Mouse (Mus musculus) erythroblast, embryonic 14.5 days (primary cell): ENCODE measurements around the gene Bcat2.

Source experiments
- GATA1 ChIP-seq: IDR thresholded peaks from 2 replicates; pipeline ENCODE4 v1.6.1; 2012; ENCODE audit warnings: low read length, inconsistent platforms, mixed read lengths
- TAL1 ChIP-seq: IDR thresholded peaks from 3 replicates; pipeline ENCODE4 v1.6.1; 2012; ENCODE audit warnings: low read length, inconsistent platforms, mixed read lengths

- TF ChIP-seq GATA1 (no peak), TAL1 (no peak)
Observed at GRCm38 (mm10) chr7:45553990-45554389, 16.0 kb upstream of the Bcat2 start.
